Mouse (Mus musculus) intestine, embryonic 14.5 days (tissue): Measurements from ENCODE around the gene Plscr4. TPM values are rescaled to one million over a fixed set of nuclear protein-coding genes. Genes with fewer than 3 reads are reported as not detected.
A peak's percentile ranks its signal among the peaks of the same experiment; 100 is the strongest.

Experiments
- ATAC-seq: fragments of 200-750 bp; cut with Nextera tagmentation; replicated peaks from 2 replicates; pipeline ENCODE4 v1.8.0; 2017; ENCODE audit warnings: low read depth, moderate number of reproducible peaks, moderate TSS enrichment, moderate library complexity; ENCODE audit not compliant: low FRiP score, low TSS enrichment
- DNase-seq: peaks from one replicate; pipeline ENCODE4 v3.0.0-alpha.2; 2018; ENCODE audit warnings: low spot score
- H3K27ac ChIP-seq: fragments of 300-500 bp; sonication (generic); 2 replicates; pipeline ENCODE4 v1.5.1; 2014; ENCODE audit warnings: low read depth, mild to moderate bottlenecking, control low read depth
- H3K27me3 ChIP-seq: fragments of 300-500 bp; sonication (generic); replicated peaks from 2 replicates; pipeline ENCODE4 v1.6.1; 2014; ENCODE audit warnings: low read length, control low read depth; ENCODE audit not compliant: control insufficient read depth, insufficient read depth
- H3K36me3 ChIP-seq: fragments of 300-500 bp; sonication (generic); 2 replicates; pipeline ENCODE4 v1.6.1; 2014; ENCODE audit warnings: low read length, control low read depth; ENCODE audit not compliant: control insufficient read depth, insufficient read depth
- H3K4me1 ChIP-seq: fragments of 300-500 bp; sonication (generic); replicated peaks from 2 replicates; pipeline ENCODE4 v1.6.1; 2014; ENCODE audit warnings: low read length, control low read depth, mixed read lengths; ENCODE audit not compliant: control insufficient read depth, insufficient read depth
- H3K4me2 ChIP-seq: fragments of 300-500 bp; sonication (generic); 2 replicates; pipeline ENCODE4 v1.6.1; 2014; ENCODE audit warnings: low read length
- H3K4me3 ChIP-seq: fragments of 300-500 bp; sonication (generic); 2 replicates; pipeline ENCODE4 v1.5.1; 2014; ENCODE audit warnings: low read depth, low read length, control low read depth, mixed read lengths
- H3K9ac ChIP-seq: fragments of 300-500 bp; sonication (generic); 2 replicates; pipeline ENCODE4 v1.6.1; 2014; ENCODE audit warnings: mild to moderate bottlenecking, low read length
- H3K9me3 ChIP-seq: fragments of 300-500 bp; sonication (generic); 2 replicates; pipeline ENCODE4 v1.6.1; 2016; ENCODE audit warnings: low read length, control low read depth; ENCODE audit not compliant: control insufficient read depth
- WGBS: fragments of 180-500 bp; shearing (Covaris S2); extraction: QIAGEN DNeasy Blood & Tissue Kit; methylation state at CpG from one replicate; pipeline ENCODE4 v1.1.7; 2014; 5-methylcytosine and 5-hydroxymethylcytosine counted together
- polyA plus RNA-seq: library from polyadenylated mRNA; unstranded; fragments of >200 nt; fragmentation: Nextera tagmentation; extraction: Ambion mirVana; gene quantifications from 2 replicates; pipeline ENCODE4 v1.2.1, GENCODE M21; 2014

Gene Plscr4
- polyA plus RNA-seq, 1 experiment from 2014 or later = 5.4 TPM

GRCm38 (mm10) chr9:92490319-92490718, 33.1 kb downstream of the Plscr4 start:
- ATAC-seq (no peak), DNase-seq (no peak)
- no peak overlapping the region for H3K4me3 ChIP-seq
- H3K27ac ChIP-seq = no peak overlapping the region
- H3K9me3 ChIP-seq = no peaks in the 10 kb centered on the region
- no peak overlapping the region for H3K4me2 ChIP-seq
- H3K4me1 ChIP-seq = no peaks in the 10 kb centered on the region
- H3K36me3 ChIP-seq = no peaks in the 10 kb centered on the region
- WGBS = 89% methylated on average over 3 of the region's 3 CpGs
- H3K27me3 ChIP-seq = no peaks in the 10 kb centered on the region
- H3K9ac ChIP-seq = no peak overlapping the region

GRCm38 (mm10) chr9:92491274-92491673, 34.1 kb downstream of the Plscr4 start:
- Histone ChIP-seq H3K36me3 (no peaks in the 10 kb centered on the region), H3K4me3 (no peak overlapping the region), H3K27ac (no peak overlapping the region), H3K4me1 (no peaks in the 10 kb centered on the region), H3K27me3 (no peaks in the 10 kb centered on the region), H3K4me2 (no peak overlapping the region), H3K9me3 (no peaks in the 10 kb centered on the region), H3K9ac (no peak overlapping the region)
- no peak for ATAC-seq
- WGBS = 84% methylated on average over 2 of the region's 2 CpGs
- no peak for DNase-seq

GRCm38 (mm10) chr9:92499710-92500410, 42.7 kb downstream of the Plscr4 start:
- Histone ChIP-seq H3K9me3 (no peaks in the 10 kb centered on the region), H3K36me3 (no peaks in the 10 kb centered on the region)
- 54% methylated on average over 12 of the region's 12 CpGs for WGBS

GRCm38 (mm10) chr9:92504256-92504655, 47.1 kb downstream of the Plscr4 start:
- no peaks in the 10 kb centered on the region for H3K27me3 ChIP-seq
- ATAC-seq (0 out of 2 replicates have a peak, but pooled peaks have one; percentile 43), DNase-seq (no peak)
- no peaks in the 10 kb centered on the region for H3K4me1 ChIP-seq
- H3K4me2 ChIP-seq = no peak overlapping the region
- no peak overlapping the region for H3K27ac ChIP-seq
- no peak overlapping the region for H3K9ac ChIP-seq
- no peak overlapping the region for H3K4me3 ChIP-seq
- H3K36me3 ChIP-seq = no peaks in the 10 kb centered on the region
- no peaks in the 10 kb centered on the region for H3K9me3 ChIP-seq
- WGBS = 38% methylated on average over 3 of the region's 3 CpGs

More at GRCm38 (mm10) chr9:92499710-92500410, 42.7 kb downstream of the Plscr4 start:
- Histone ChIP-seq H3K4me3 (no peak overlapping the region), H3K9ac (no peak overlapping the region), H3K27me3 (no peaks in the 10 kb centered on the region), H3K4me2 (no peak overlapping the region), H3K27ac (no peak overlapping the region), H3K4me1 (no peaks in the 10 kb centered on the region)
- ATAC-seq = 0 out of 2 replicates have a peak, but pooled peaks have one; percentile 50
- DNase-seq = peak; percentile 93

GRCm38 (mm10) chr9:92504889-92505288, 47.7 kb downstream of the Plscr4 start:
- no peak overlapping the region for H3K4me2 ChIP-seq
- H3K27me3 ChIP-seq = no peaks in the 10 kb centered on the region
- H3K9me3 ChIP-seq = no peaks in the 10 kb centered on the region
- H3K9ac ChIP-seq = no peak overlapping the region
- H3K4me1 ChIP-seq = no peaks in the 10 kb centered on the region
- no peak for ATAC-seq
- WGBS = 43% methylated on average over 1 of the region's 1 CpGs
- no peak overlapping the region for H3K27ac ChIP-seq
- no peak overlapping the region for H3K4me3 ChIP-seq
- H3K36me3 ChIP-seq = no peaks in the 10 kb centered on the region
- no peak for DNase-seq

- Histone ChIP-seq H3K36me3 (no peaks in the 10 kb centered on the region), H3K4me1 (no peaks in the 10 kb centered on the region), H3K27me3 (no peaks in the 10 kb centered on the region), H3K4me2 (no peak overlapping the region), H3K9me3 (peaks cover under 1% of the 10 kb centered on the region; the same call in 1 of the 2 replicates), H3K4me3 (no peak overlapping the region), H3K9ac (no peak overlapping the region), H3K27ac (no peak overlapping the region)
- no peak for DNase-seq
- no peak for ATAC-seq
These were observed 54.5 kb downstream of the Plscr4 start for GRCm38 (mm10) chr9:92511696-92512095.

GRCm38 (mm10) chr9:92517036-92517435, 59.9 kb downstream of the Plscr4 start:
- peaks cover 6% of the 10 kb centered on the region; the same call in 1 of the 2 replicates for H3K9me3 ChIP-seq
- no peak overlapping the region for H3K4me3 ChIP-seq
- H3K9ac ChIP-seq = no peak overlapping the region
- H3K27me3 ChIP-seq = no peaks in the 10 kb centered on the region
- no peak for DNase-seq
- no peaks in the 10 kb centered on the region for H3K36me3 ChIP-seq
- H3K27ac ChIP-seq = no peak overlapping the region
- no peak overlapping the region for H3K4me2 ChIP-seq
- ATAC-seq = no peak
- H3K4me1 ChIP-seq = no peaks in the 10 kb centered on the region
- WGBS = 96% methylated on average over 12 of the region's 12 CpGs

- peaks cover 6% of the 10 kb centered on the region; the same call in 1 of the 2 replicates for H3K9me3 ChIP-seq
- DNase-seq = no peak
These were observed 63.6 kb downstream of the Plscr4 start for GRCm38 (mm10) chr9:92520751-92521150.

GRCm38 (mm10) chr9:92524506-92524905, 67.3 kb downstream of the Plscr4 start:
- no peaks in the 10 kb centered on the region for H3K27me3 ChIP-seq
- H3K9me3 ChIP-seq = no peaks in the 10 kb centered on the region
- no peak overlapping the region for H3K4me2 ChIP-seq
- 75% methylated on average over 4 of the region's 4 CpGs for WGBS
- no peak overlapping the region for H3K9ac ChIP-seq
- no peaks in the 10 kb centered on the region for H3K4me1 ChIP-seq
- no peak overlapping the region for H3K4me3 ChIP-seq
- H3K27ac ChIP-seq = no peak overlapping the region
- ATAC-seq = no peak
- DNase-seq = no peak
- no peaks in the 10 kb centered on the region for H3K36me3 ChIP-seq

More at GRCm38 (mm10) chr9:92520751-92521150, 63.6 kb downstream of the Plscr4 start:
- Histone ChIP-seq H3K27me3 (no peaks in the 10 kb centered on the region), H3K4me2 (no peak overlapping the region), H3K27ac (no peak overlapping the region), H3K9ac (no peak overlapping the region), H3K36me3 (no peaks in the 10 kb centered on the region), H3K4me1 (no peaks in the 10 kb centered on the region), H3K4me3 (no peak overlapping the region)
- WGBS = 92% methylated on average over 10 of the region's 10 CpGs
- ATAC-seq = no peak
